Mouse (Mus musculus) bone marrow macrophage, adult 2 months (primary cell): ENCODE data around the gene Dtx3l. TPM values are rescaled to one million over a fixed set of nuclear protein-coding genes. Genes with fewer than 3 reads are reported as not detected.
"Not testable (repeated sequence)": the region's sequence is repeated elsewhere in the genome, so short reads cannot be mapped to it uniquely, and the experiment has no call there.

Experiments
- H3K27ac ChIP-seq: 2 replicates; pipeline ENCODE4 v1.5.1; 2012; ENCODE audit warnings: low read depth, low read length; ENCODE audit not compliant: insufficient read depth
- H3K4me1 ChIP-seq: 2 replicates; pipeline ENCODE4 v1.6.1; 2012; ENCODE audit warnings: low read length; ENCODE audit not compliant: control insufficient read depth, insufficient read depth
- H3K4me3 ChIP-seq: 2 replicates; pipeline ENCODE4 v1.5.1; 2012; ENCODE audit warnings: mild to moderate bottlenecking, low read length, moderate library complexity; ENCODE audit not compliant: insufficient read depth
- CTCF ChIP-seq: IDR thresholded peaks from 2 replicates; pipeline ENCODE4 v1.5.1; 2012; ENCODE audit warnings: low read depth, mild to moderate bottlenecking, low read length, moderate library complexity
- POLR2A ChIP-seq: IDR thresholded peaks from 2 replicates; pipeline ENCODE4 v1.6.1; 2012; ENCODE audit warnings: mild to moderate bottlenecking, low read depth, low read length, borderline replicate concordance
- polyA plus RNA-seq: library from polyadenylated mRNA; stranded (reverse); fragments of >200 nt; gene quantifications from 2 replicates; pipeline ENCODE4 v1.2.4, GENCODE M21; 2012; ENCODE audit not compliant: missing spikeins, insufficient read depth, insufficient read length

The Dtx3l gene
- polyA plus RNA-seq, 1 experiment, result 64.2 TPM

- H3K4me3 ChIP-seq, result no peak overlapping the region
- peak overlapping the region; percentile 30 for H3K27ac ChIP-seq
- H3K4me1 ChIP-seq, result peaks cover 32% of the 10 kb centered on the region
- TF ChIP-seq CTCF (no peak), POLR2A (no peak)
Observed at GRCm38 (mm10) chr16:35907432-35908201, 31.3 kb downstream of the Dtx3l start.

GRCm38 (mm10) chr16:35906887-35907286 is 32.1 kb downstream of the Dtx3l start:
- Histone ChIP-seq H3K4me3 (no peak overlapping the region), H3K27ac (no peak overlapping the region), H3K4me1 (peaks cover 39% of the 10 kb centered on the region)
- TF ChIP-seq CTCF, result no peak
- TF ChIP-seq POLR2A, result no peak

DNA sequence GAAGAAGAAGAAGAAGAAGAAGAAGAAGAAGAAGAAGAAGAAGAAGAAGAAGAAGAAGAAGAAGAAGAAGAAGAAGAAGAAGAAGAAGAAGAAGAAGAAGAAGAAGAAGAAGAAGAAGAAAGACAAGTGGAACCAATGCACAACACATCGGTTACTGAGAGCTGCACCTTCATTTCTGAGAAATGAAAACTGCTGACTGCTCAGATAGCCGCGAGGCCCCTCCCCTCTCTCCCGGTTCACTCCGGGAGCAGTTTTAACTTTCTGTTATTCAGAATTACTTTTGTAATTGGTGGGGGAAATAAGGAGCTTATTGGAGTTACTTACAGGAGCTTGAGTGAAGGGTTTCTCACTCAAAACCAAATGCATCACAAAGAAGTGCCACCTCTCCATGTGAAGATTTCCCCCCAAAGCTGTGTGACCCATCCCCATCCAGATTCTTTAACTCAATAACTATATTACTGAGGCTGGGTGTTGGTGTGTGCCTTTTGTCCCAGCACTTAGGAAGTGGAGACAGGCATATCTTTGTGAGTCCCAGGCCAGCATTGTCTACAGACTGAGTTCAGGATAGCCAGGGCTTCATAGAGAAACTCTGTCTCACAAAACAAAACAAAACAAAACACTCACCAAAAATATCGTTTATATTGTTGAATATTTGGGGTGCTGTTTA is 33.0 kb downstream of the Dtx3l start:
- TF ChIP-seq POLR2A (no peak), CTCF (no peak)
- Histone ChIP-seq H3K27ac (no peak overlapping the region), H3K4me1 (peaks cover 46% of the 10 kb centered on the region), H3K4me3 (no peak overlapping the region)

GRCm38 (mm10) chr16:35905355-35905754 is 33.6 kb downstream of the Dtx3l start:
- TF ChIP-seq POLR2A (no peak), CTCF (no peak)
- no peak overlapping the region for H3K4me3 ChIP-seq
- no peak overlapping the region for H3K27ac ChIP-seq
- peaks cover 46% of the 10 kb centered on the region for H3K4me1 ChIP-seq

GRCm38 (mm10) chr16:35904121-35904736 is 34.7 kb downstream of the Dtx3l start:
- H3K4me3 ChIP-seq, result no peak overlapping the region
- peak overlapping the region; percentile 34 for H3K27ac ChIP-seq
- TF ChIP-seq POLR2A (no peak), CTCF (no peak)
- peaks cover 46% of the 10 kb centered on the region for H3K4me1 ChIP-seq

DNA sequence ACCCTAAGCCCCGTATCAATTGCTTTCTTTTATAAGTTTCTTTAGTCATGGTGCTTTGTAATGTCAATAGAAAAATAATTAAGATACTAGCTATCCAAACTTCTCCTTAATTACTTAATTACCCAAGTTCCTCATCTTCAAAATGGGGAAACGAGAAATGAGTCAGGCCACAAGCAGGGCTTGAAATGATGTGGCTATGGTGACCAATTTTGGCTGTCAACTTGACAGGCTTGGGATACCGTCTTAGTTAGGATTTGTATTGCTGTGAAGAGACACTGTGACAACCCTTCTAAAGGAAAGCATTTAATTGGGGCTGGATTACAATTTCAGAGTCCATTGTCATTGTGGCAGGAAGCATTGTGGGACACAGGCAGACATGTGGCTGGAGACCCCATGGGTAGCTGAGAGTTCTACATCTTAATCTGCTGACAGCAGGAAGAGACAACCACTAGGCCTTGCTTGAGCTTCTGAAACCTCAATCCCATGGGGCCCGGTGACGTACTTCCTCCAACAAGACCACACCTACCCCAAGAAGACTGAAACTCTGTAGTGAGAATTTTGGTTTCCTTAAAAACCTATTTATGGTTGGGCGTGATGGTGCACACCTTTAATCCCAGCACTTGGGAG is 35.8 kb downstream of the Dtx3l start:
- no peak for TF ChIP-seq POLR2A
- no peak for TF ChIP-seq CTCF
- H3K27ac ChIP-seq, result peak overlapping the region; percentile 91
- H3K4me3 ChIP-seq, result no peak overlapping the region
- H3K4me1 ChIP-seq, result peaks cover 56% of the 10 kb centered on the region

DNA sequence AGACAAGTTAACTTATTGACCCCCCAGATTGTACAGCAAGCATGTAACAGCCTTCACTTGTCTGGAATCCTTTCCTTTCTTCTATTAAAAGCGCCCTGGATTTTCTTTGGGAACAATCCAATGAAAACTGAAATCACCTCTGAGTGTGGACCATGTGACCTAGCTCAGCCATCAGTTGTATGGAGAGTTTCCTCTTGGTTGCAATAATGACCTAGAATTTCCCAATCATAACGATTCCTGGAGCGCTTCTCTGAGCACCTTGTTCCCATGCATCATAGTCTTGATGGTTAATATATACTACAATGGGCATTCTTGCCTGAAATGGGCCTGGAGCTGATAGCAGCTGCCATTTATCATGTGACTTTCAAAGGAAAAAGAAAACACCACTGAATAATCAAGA is 38.4 kb downstream of the Dtx3l start:
- peaks cover 51% of the 10 kb centered on the region for H3K4me1 ChIP-seq
- H3K27ac ChIP-seq, result no peak overlapping the region
- no peak for TF ChIP-seq POLR2A
- no peak for TF ChIP-seq CTCF
- no peak overlapping the region for H3K4me3 ChIP-seq

- peaks cover 13% of the 10 kb centered on the region for H3K4me1 ChIP-seq
- no peak overlapping the region for H3K27ac ChIP-seq
- H3K4me3 ChIP-seq, result no peak overlapping the region
- TF ChIP-seq POLR2A (no peak), CTCF (no peak)
Observed at GRCm38 (mm10) chr16:35894997-35895396, 44.0 kb downstream of the Dtx3l start.

DNA sequence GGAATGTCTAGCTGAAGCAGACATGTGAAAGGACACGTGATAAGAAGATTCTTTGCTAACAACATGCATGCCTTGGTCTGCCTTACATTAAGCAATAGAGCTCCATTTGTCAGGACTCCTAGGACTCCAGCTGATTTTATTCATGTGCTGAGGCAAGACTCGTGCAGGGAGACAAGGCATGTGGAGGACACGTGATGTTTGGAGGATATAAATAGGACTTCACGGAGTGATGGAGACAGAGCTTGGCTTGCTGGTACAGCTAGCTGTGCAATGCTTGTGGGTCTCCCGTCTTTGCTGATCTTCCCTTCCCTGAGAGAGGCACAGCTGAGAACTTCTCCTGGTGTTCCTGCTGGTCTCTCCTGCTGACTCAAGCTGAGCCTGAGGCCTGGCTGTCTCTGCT is 47.3 kb downstream of the Dtx3l start:
- not testable (repeated sequence) for H3K27ac ChIP-seq, H3K4me3 ChIP-seq, H3K4me1 ChIP-seq

GRCm38 (mm10) chr16:35890645-35891044 is 48.3 kb downstream of the Dtx3l start:
- Histone ChIP-seq H3K27ac (no peak overlapping the region), H3K4me3 (no peak overlapping the region), H3K4me1 (0 out of 2 replicates have a peak, but pooled peaks cover 3% of the 10 kb centered on the region)
- no peak for TF ChIP-seq POLR2A
- no peak for TF ChIP-seq CTCF
